Mouse (Mus musculus) small intestine, adult 2 months (tissue): ENCODE results near the gene Kctd4. TPM values are rescaled to one million over a fixed set of nuclear protein-coding genes. Genes with fewer than 3 reads are reported as not detected.

Source experiments
- H3K27ac ChIP-seq: fragments of 200-500 bp; 2 replicates; pipeline ENCODE4 v1.5.1; 2012; ENCODE audit warnings: low read depth, low read length, control low read depth, inconsistent platforms; ENCODE audit not compliant: insufficient read depth
- H3K27me3 ChIP-seq: fragments of 200-500 bp; 2 replicates; pipeline ENCODE4 v1.6.1; 2012; ENCODE audit warnings: mild to moderate bottlenecking, moderate library complexity, low read length, inconsistent platforms; ENCODE audit not compliant: control insufficient read depth, insufficient read depth
- H3K36me3 ChIP-seq: fragments of 200-500 bp; 2 replicates; pipeline ENCODE4 v1.6.1; 2012; ENCODE audit warnings: mild to moderate bottlenecking, low read length, control low read depth, inconsistent platforms; ENCODE audit not compliant: control insufficient read depth, insufficient read depth
- H3K4me1 ChIP-seq: fragments of 200-500 bp; 2 replicates; pipeline ENCODE4 v1.6.1; 2012; ENCODE audit warnings: low read length, inconsistent platforms, mixed read lengths; ENCODE audit not compliant: control insufficient read depth, insufficient read depth, insufficient read length
- H3K4me3 ChIP-seq: fragments of 200-500 bp; 2 replicates; pipeline ENCODE4 v1.5.1; 2012; ENCODE audit warnings: low read depth, mild to moderate bottlenecking, control low read depth, inconsistent platforms, low read length, moderate library complexity
- CTCF ChIP-seq: fragments of 200-500 bp; IDR thresholded peaks from 2 replicates; pipeline ENCODE4 v1.5.1; 2012; ENCODE audit warnings: low read depth, mild to moderate bottlenecking, control low read depth, inconsistent platforms, low read length, moderate library complexity, mixed read lengths; ENCODE audit not compliant: insufficient replicate concordance, insufficient read length; ENCODE audit errors: extremely low read depth
- POLR2A ChIP-seq: fragments of 200-500 bp; IDR thresholded peaks from 2 replicates; pipeline ENCODE4 v1.6.1; 2012; ENCODE audit warnings: low read depth, mild to moderate bottlenecking, control low read depth, inconsistent platforms, low read length, moderate library complexity
- WGBS: fragments of 180-500 bp; shearing (Covaris S2); methylation state at CpG from one replicate; pipeline ENCODE4 v1.1.7; 2018; 5-methylcytosine and 5-hydroxymethylcytosine counted together
- polyA plus RNA-seq: library from polyadenylated mRNA; depleted of rRNA; stranded (reverse); fragments of >200 nt; gene quantifications from 2 replicates; pipeline ENCODE4 v1.2.3, GENCODE M21; 2012

Kctd4 gene
- polyA plus RNA-seq, 1 experiment = not detected

- Histone ChIP-seq H3K27me3 (no peaks in the 10 kb centered on the region), H3K36me3 (0 out of 2 replicates have a peak, but pooled peaks cover 3% of the 10 kb centered on the region), H3K4me1 (no peaks in the 10 kb centered on the region), H3K4me3 (no peak overlapping the region), H3K27ac (no peak overlapping the region)
- TF ChIP-seq POLR2A (no peak), CTCF (no peak)
- WGBS = 78% methylated on average over 7 of the region's 7 CpGs
These were observed 32.2 kb downstream of the Kctd4 start for GRCm38 (mm10) chr14:75986878-75987483.

DNA sequence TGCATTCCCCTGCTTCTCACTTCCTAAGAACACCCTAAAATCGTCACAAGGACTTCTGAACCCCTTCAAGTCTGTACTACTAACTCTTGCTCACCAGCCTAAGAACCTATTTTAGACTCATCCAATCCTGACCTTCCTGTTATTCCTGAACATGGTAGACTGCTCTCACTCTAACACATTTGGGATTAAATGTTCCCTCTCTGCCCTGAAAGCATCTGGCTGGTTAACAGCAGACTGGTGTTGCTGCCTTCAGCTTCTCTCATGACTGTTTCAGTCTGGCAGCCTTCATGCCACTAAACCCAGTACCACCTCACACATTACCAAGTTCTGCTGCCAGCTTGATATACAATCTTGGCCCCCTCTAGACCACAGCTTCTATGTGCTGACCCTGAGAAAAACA, 34.4 kb downstream of the Kctd4 start:
- Histone ChIP-seq H3K27me3 (no peaks in the 10 kb centered on the region), H3K27ac (no peak overlapping the region), H3K4me1 (no peaks in the 10 kb centered on the region), H3K36me3 (peaks cover 4% of the 10 kb centered on the region; the same call in 1 of the 2 replicates), H3K4me3 (no peak overlapping the region)
- 94% methylated on average over 1 of the region's 1 CpGs for WGBS
- no peak for TF ChIP-seq POLR2A
- TF ChIP-seq CTCF = no peak

DNA sequence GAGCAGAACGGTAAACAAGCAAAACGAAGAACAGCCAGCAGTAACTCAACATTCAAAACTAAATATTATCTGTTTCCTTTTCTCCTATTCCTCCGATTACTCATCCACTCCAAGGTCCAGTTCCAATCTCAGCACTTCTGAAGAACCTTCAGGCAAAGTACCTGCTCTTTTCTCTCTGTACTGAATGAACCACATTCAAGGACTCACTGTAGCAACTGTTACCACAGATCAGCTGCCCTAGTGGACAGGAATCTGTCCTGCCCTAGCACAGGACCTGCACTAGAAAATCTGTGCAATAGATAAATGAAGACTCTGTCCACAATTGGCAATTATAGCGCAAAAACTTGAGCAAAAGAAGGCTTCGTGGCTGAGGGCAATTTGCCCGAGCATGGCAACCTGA, 36.1 kb downstream of the Kctd4 start:
- no peak overlapping the region for H3K27ac ChIP-seq
- TF ChIP-seq CTCF (no peak), POLR2A (no peak)
- H3K4me3 ChIP-seq = no peak overlapping the region
- H3K27me3 ChIP-seq = no peaks in the 10 kb centered on the region
- 89% methylated on average over 6 of the region's 6 CpGs for WGBS
- H3K36me3 ChIP-seq = peaks cover 8% of the 10 kb centered on the region; the same call in 1 of the 2 replicates
- H3K4me1 ChIP-seq = no peaks in the 10 kb centered on the region

DNA sequence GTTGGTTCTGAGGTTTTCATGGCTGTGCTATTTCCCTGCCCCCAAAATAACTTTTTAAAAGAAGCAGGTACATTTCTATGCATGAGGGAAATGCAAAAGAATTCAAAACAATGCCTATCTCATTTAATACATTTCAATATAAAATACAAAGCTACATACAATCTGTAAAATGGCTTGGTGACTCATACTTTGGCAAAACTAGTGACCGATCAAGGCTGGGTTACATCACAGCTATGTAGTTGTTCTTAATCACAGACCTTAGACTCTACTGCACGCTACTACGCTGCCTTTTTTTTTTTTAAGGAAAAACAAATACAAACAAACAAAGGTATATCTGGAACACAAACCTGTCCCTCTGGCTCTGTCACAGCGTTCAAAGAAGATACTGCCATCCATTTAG, 37.6 kb downstream of the Kctd4 start:
- Histone ChIP-seq H3K4me3 (no peak overlapping the region), H3K27ac (no peak overlapping the region), H3K27me3 (no peaks in the 10 kb centered on the region), H3K36me3 (peaks cover 10% of the 10 kb centered on the region; the same call in 1 of the 2 replicates), H3K4me1 (no peaks in the 10 kb centered on the region)
- no peak for TF ChIP-seq CTCF
- no peak for TF ChIP-seq POLR2A
- 84% methylated on average over 4 of the region's 4 CpGs for WGBS

DNA sequence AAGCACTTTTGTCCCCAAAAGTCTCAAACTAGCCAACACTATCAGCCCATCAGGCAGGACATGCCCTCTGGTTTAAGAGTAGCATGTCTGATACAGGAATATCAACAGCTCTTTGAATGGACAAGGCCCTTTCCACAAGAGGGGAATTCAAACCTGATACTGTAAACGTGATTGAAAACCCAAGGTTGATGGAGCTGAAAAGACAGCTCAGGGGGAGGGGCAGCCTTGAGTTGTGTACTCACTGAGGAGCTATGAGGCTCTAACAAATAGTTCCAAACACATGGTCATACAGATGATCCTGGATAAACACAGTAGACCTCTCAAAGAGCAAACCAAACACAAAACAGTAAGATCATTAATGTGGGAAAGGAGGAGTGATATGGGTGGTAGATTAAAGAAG, 43.3 kb downstream of the Kctd4 start:
- peaks cover 11% of the 10 kb centered on the region; the same call in 1 of the 2 replicates for H3K36me3 ChIP-seq
- no peaks in the 10 kb centered on the region for H3K27me3 ChIP-seq
- TF ChIP-seq POLR2A = no peak
- TF ChIP-seq CTCF = no peak
- H3K27ac ChIP-seq = no peak overlapping the region
- no peaks in the 10 kb centered on the region for H3K4me1 ChIP-seq
- WGBS = 43% methylated on average over 1 of the region's 1 CpGs
- H3K4me3 ChIP-seq = no peak overlapping the region

GRCm38 (mm10) chr14:76001781-76002180, 47.0 kb downstream of the Kctd4 start:
- Histone ChIP-seq H3K4me1 (no peaks in the 10 kb centered on the region), H3K4me3 (no peak overlapping the region), H3K27ac (no peak overlapping the region), H3K36me3 (peaks cover 5% of the 10 kb centered on the region), H3K27me3 (no peaks in the 10 kb centered on the region)
- TF ChIP-seq POLR2A (no peak), CTCF (no peak)
- WGBS = 36% methylated on average over 4 of the region's 4 CpGs

GRCm38 (mm10) chr14:76005011-76005410, 50.2 kb downstream of the Kctd4 start:
- WGBS = 93% methylated on average over 4 of the region's 4 CpGs
- no peak overlapping the region for H3K27ac ChIP-seq
- no peak for TF ChIP-seq CTCF
- no peak for TF ChIP-seq POLR2A
- no peak overlapping the region for H3K4me3 ChIP-seq
- peaks cover 7% of the 10 kb centered on the region for H3K36me3 ChIP-seq
- no peaks in the 10 kb centered on the region for H3K27me3 ChIP-seq
- no peaks in the 10 kb centered on the region for H3K4me1 ChIP-seq
